Mouse (Mus musculus): ENCODE data around the gene Agl.

DNA sequence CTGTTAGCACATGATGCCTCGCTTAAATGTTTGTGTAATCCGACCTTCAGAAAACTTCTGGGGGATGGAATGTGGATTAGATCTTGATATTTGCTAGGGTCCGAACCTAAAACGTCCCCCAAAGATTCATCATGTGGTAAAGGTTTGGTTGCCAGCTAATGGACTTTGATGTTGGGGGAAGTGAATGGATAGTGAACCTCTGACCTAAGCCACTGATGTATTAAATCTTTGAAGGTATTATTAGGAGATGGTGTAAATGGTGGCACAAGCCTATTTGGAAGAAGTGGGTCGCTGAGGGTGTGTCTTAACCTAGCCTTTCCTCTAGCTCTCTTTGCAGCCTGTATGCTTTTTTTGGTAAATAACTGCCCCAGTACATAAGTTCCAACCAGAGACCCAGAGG lies 94.9 kb downstream of the Agl start:
- TF ChIP-seq CTCF (IDR thresholded peaks at IDR 0.05; ENCODE audit: low read depth) (no peak), EP300 (IDR thresholded peaks at IDR 0.05; ENCODE audit: low read depth) (no peak)

All from liver, embryonic 14.5 days (tissue).